Mouse (Mus musculus): Measurements from ENCODE around the gene Cga.
"Not testable (repeated sequence)": the region's sequence is repeated elsewhere in the genome, so short reads cannot be mapped to it uniquely, and the experiment has no call there.

GRCm38 (mm10) chr4:34928386-34928785 lies 34.8 kb downstream of the Cga start:
- not testable (repeated sequence) for TF ChIP-seq CTCF, EP300 (IDR thresholded peaks at IDR 0.05; ENCODE audit: low read depth)
